Mouse (Mus musculus) ES-Bruce4 (cell line): ENCODE data around the gene B3galt6. TPM values are rescaled to one million over a fixed set of nuclear protein-coding genes. Genes with fewer than 3 reads are reported as not detected.

ENCODE experiments used
- H3K27ac ChIP-seq: 2 replicates; pipeline ENCODE4 v1.5.1; 2012; ENCODE audit warnings: low read length, inconsistent platforms; ENCODE audit not compliant: insufficient read depth
- H3K27me3 ChIP-seq: 2 replicates; pipeline ENCODE4 v1.6.1; 2012; ENCODE audit warnings: mild to moderate bottlenecking, low read length, inconsistent platforms; ENCODE audit not compliant: control insufficient read depth, poor library complexity, insufficient read depth, severe bottlenecking
- H3K36me3 ChIP-seq: 2 replicates; pipeline ENCODE4 v1.6.1; 2012; ENCODE audit warnings: inconsistent platforms, mild to moderate bottlenecking, low read length, moderate library complexity; ENCODE audit not compliant: control insufficient read depth, poor library complexity, insufficient read depth, severe bottlenecking
- H3K4me1 ChIP-seq: one replicate; pipeline ENCODE4 v1.8.1; 2011; ENCODE audit warnings: low read length; ENCODE audit not compliant: control insufficient read depth, insufficient read depth
- H3K4me3 ChIP-seq: 2 replicates; pipeline ENCODE4 v1.5.1; 2011; ENCODE audit warnings: low read depth, mild to moderate bottlenecking, low read length
- H3K9ac ChIP-seq: 2 replicates; pipeline ENCODE4 v1.6.1; 2012; ENCODE audit warnings: low read depth, mild to moderate bottlenecking, inconsistent platforms; ENCODE audit not compliant: poor library complexity, severe bottlenecking
- H3K9me3 ChIP-seq: replicated peaks from 2 replicates; pipeline ENCODE4 v1.6.1; 2012; ENCODE audit warnings: mild to moderate bottlenecking, low read length, inconsistent platforms; ENCODE audit not compliant: control insufficient read depth, poor library complexity, insufficient read depth, severe bottlenecking
- CTCF ChIP-seq: IDR thresholded peaks from one replicate; pipeline ENCODE4 v1.8.1; 2011; ENCODE audit warnings: low read depth, low read length
- EP300 ChIP-seq: IDR thresholded peaks from 2 replicates; pipeline ENCODE4 v1.6.1; 2011; ENCODE audit warnings: low read depth, low read length; ENCODE audit not compliant: insufficient read depth
- POLR2A ChIP-seq: IDR thresholded peaks from one replicate; pipeline ENCODE4 v1.8.1; 2011; ENCODE audit warnings: low read length; ENCODE audit not compliant: insufficient read depth
- polyA plus RNA-seq: library from polyadenylated mRNA; stranded (reverse); fragments of >200 nt; gene quantifications from 2 replicates; pipeline ENCODE4 v1.2.4, GENCODE M21; 2011; ENCODE audit warnings: low read depth; ENCODE audit not compliant: missing spikeins, insufficient read depth, insufficient read length

The B3galt6 gene
- polyA plus RNA-seq, 1 experiment = 2.5 TPM

DNA sequence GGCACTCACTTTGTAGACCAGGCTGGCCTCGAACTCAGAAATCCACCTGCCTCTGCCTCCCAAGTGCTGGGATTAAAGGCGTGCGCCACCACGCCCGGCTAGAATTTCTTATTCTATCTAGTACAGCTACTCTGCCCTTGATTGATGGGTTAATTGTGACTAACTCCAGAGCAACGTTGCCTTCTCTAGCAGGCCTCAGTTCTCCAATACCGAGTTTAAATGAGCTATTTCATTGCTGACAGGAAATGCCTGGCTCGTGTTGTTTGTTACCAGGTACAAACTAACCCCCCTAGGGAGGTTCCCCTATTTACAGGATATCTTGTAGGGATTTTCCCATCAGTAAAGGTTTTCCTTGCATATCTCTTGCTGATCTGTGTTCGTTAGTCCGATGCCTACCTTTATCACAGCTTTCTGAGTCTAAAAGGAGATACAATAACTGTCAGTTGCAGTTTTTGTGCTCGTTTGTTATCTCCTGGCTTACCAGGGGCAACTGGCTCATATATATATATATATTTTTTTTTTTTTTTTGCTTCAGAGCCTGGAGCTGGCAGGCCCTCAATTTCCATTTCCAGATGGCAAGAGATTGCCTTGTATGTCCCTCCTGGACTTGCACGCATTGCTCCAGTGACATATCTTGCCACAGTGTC, 10.9 kb downstream of the B3galt6 start:
- Histone ChIP-seq H3K36me3 (no peaks in the 10 kb centered on the region), H3K4me1 (no peaks in the 10 kb centered on the region), H3K27me3 (no peaks in the 10 kb centered on the region), H3K9ac (no peak overlapping the region), H3K9me3 (no peaks in the 10 kb centered on the region), H3K4me3 (no peak overlapping the region), H3K27ac (no peak overlapping the region)
- no peak for TF ChIP-seq CTCF
- no peak for TF ChIP-seq POLR2A
- TF ChIP-seq EP300 = no peak

DNA sequence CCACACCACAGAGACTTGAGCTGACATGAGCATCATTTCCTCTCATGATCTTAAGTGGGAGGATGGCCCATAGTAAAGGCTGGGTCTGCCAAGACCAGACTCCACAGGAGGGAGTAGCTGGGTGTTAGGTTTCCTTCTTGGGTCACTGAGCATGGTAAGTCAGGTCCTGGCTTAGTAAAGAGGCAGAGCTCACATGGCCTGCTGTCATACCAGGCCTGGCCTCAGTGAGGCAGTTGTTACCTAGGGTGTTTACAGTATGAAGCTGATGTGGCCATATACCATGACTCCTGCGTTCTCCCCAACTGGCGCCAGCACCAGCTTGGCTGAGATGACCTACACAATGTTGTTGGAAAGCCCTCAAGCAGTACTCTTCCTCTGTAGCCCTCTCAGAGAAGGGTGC, 19.2 kb downstream of the B3galt6 start:
- Histone ChIP-seq H3K36me3 (no peaks in the 10 kb centered on the region), H3K9me3 (no peaks in the 10 kb centered on the region), H3K27ac (no peak overlapping the region), H3K4me1 (peaks cover 1% of the 10 kb centered on the region), H3K27me3 (no peaks in the 10 kb centered on the region), H3K9ac (no peak overlapping the region), H3K4me3 (no peak overlapping the region)
- no peak for TF ChIP-seq CTCF
- TF ChIP-seq POLR2A = no peak
- TF ChIP-seq EP300 = no peak

DNA sequence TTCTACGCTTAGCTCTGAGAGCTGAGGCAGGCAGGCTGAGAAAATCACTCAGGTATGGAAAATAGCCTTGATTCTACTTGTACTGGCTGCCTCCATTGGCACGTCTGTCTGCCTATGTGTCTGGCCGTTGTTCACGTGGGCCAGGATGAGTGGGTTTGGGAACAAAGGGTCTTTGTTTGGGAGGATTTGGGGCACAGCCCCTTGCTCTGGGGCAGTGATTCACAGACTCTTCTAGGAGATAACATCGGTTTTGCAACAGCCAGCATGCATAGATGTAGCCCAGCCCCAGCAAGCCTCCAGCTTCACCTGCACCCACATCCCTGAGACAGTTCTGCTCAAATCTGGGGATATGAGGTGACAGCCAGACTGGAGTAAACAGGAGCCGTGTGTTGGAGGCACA, 19.8 kb downstream of the B3galt6 start:
- Histone ChIP-seq H3K27ac (no peak overlapping the region), H3K9ac (no peak overlapping the region), H3K27me3 (no peaks in the 10 kb centered on the region), H3K36me3 (no peaks in the 10 kb centered on the region), H3K4me3 (no peak overlapping the region), H3K4me1 (peaks cover 1% of the 10 kb centered on the region), H3K9me3 (no peaks in the 10 kb centered on the region)
- TF ChIP-seq POLR2A (no peak), CTCF (no peak), EP300 (no peak)

DNA sequence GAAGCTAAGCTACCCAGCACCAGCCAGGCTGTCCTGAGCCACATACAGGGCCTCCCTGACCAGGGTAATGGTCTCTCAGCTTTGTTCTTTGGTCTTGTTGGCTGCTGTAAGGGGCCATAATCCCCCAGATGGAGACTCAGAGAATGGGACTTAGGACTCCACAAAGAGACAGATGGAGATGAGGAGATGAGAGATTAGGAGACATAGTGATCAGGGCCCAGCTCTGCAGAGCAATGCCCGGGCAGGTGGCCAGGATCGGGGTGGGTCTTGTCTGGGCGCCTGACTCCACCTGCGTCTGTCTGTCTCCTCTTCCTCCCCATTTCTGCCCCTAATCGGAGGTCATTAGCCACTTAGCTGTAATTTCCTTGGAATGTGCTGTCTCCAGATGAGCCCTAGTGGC, 22.2 kb downstream of the B3galt6 start:
- Histone ChIP-seq H3K9me3 (no peaks in the 10 kb centered on the region), H3K4me1 (peaks cover 1% of the 10 kb centered on the region), H3K27ac (no peak overlapping the region; the same call in 1 of the 2 replicates), H3K9ac (no peak overlapping the region), H3K36me3 (no peaks in the 10 kb centered on the region), H3K27me3 (no peaks in the 10 kb centered on the region), H3K4me3 (no peak overlapping the region)
- TF ChIP-seq EP300 (no peak), CTCF (no peak)

DNA sequence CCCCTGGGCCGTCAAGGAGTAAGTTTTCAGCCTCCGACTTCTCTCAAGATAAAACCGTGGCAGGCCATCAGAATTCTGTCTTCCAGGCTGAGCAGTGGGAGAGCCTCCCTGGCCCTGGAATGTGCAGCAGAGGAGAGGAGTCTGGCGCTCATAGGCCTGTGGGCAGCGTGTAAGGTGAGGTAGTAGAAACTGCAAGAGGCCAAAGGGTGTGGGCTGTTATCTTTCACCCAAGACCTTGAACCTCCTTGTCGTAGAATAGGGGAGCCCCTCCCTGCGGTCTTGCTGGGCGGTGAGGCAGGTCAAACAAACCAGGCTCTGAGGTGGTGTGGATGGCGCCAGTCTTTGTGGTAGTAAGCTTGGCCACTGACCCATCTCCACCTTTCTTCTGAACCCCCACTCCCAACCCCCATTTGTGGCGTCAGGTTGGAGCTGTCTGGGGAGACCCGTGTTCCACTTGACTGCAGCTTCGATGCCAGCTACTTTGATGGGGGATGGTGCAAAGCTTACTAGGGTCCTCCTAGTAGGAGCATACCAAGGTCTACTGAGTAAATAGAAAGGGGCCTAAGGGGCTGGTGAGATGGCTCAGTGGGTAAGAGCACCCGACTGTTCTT, 23.3 kb downstream of the B3galt6 start:
- no peaks in the 10 kb centered on the region for H3K36me3 ChIP-seq
- TF ChIP-seq POLR2A (no peak), CTCF (no peak), EP300 (no peak)
- H3K9ac ChIP-seq = no peak overlapping the region
- H3K4me3 ChIP-seq = no peak overlapping the region
- H3K9me3 ChIP-seq = no peaks in the 10 kb centered on the region
- no peaks in the 10 kb centered on the region for H3K27me3 ChIP-seq
- H3K27ac ChIP-seq = no peak overlapping the region
- H3K4me1 ChIP-seq = peaks cover 1% of the 10 kb centered on the region

DNA sequence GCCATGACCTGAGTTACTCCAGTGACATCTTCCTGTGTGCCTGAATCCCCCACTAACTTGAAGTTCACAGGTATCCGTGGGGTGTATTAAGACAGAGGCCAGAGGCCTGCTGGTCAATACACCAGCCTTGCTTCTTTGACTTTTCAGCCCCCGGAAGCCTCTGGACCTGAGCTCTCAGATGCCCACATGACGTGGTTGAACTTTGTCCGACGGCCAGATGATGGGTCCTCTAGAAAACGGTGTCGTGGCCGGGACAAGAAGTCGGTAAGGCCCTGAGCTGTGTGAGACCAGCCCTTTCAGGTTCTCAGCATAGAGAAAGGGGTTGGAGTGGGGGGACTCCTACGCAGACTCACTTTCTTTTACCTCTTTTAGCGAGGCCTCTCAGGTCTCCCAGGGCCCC, 28.1 kb downstream of the B3galt6 start:
- Histone ChIP-seq H3K9ac (no peak overlapping the region), H3K9me3 (no peaks in the 10 kb centered on the region), H3K36me3 (no peaks in the 10 kb centered on the region), H3K27me3 (no peaks in the 10 kb centered on the region), H3K4me1 (peaks cover 1% of the 10 kb centered on the region), H3K27ac (no peak overlapping the region), H3K4me3 (no peak overlapping the region)
- TF ChIP-seq CTCF = no peak
- TF ChIP-seq EP300 = no peak
- TF ChIP-seq POLR2A = no peak
